Comparison of ENCODE assay signal across 8 mouse cellular contexts in the genomic region with DNA sequence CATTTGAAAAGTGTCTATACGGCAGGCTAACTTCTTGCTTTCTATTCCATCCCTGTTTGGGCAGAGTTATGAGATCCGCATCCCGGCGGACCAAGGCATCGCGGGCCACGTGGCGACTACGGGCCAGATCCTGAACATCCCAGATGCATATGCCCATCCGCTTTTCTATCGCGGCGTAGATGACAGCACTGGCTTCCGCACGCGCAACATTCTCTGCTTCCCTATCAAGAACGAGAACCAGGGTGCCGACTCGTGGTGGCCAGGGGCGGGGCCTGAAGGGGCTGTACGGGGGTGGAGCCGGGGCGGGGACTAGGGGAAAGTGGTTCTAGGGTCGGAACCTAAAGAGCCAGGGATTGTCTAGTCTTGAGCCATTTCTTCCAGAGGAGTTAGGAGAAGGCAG.
A peak's percentile ranks its signal among the peaks of the same experiment; 100 is the strongest.
DNase-seq lines count a peak whose midpoint lies in the region; ATAC-seq and TF ChIP-seq lines count a peak whose summit lies in the region.

No protein-coding gene starts in this region.

- peaks cover 53% of the 10 kb centered on the region for H3K27me3 ChIP-seq in heart, embryonic 14.5 days (ENCODE audit: control insufficient read depth, insufficient read depth, low read length)
- H3K27me3 ChIP-seq in heart, adult 2 months (ENCODE audit: control insufficient read depth, insufficient read depth, low read length): no peaks in the 10 kb centered on the region
- H3K27me3 ChIP-seq in limb, embryonic 15.5 days: peaks cover 27% of the 10 kb centered on the region

- no peak for DNase-seq in heart, adult 2 months
- DNase-seq in naive thymus-derived CD4-positive, alpha-beta T cell, adult 2 months (ENCODE audit: low read depth): peak; percentile 73
- no peak for DNase-seq in cerebellum, adult 8-10 months
- DNase-seq in layer of hippocampus, postnatal 25 days (ENCODE audit: extremely low spot score in 1 of 2, low spot score in 1 of 2): no peak

- peak overlapping the region; percentile 54 for H3K4me2 ChIP-seq in heart, embryonic 14.5 days (ENCODE audit: low read length)
- H3K4me2 ChIP-seq in limb, embryonic 15.5 days: peak overlapping the region; percentile 56

- H3K27ac ChIP-seq in heart, embryonic 14.5 days (replicated peaks in 1 of 2; ENCODE audit: control insufficient read depth in 1 of 2, insufficient read depth in 1 of 2, low read depth in 2 of 2, low read length in 2 of 2): no peak overlapping the region
- H3K27ac ChIP-seq in heart, adult 2 months: no peak overlapping the region
- no peak overlapping the region for H3K27ac ChIP-seq in limb, embryonic 15.5 days

- no peaks in the 10 kb centered on the region for H3K79me2 ChIP-seq in heart, adult 2 months (replicated peaks; ENCODE audit: control insufficient read depth, insufficient read depth, low read length)

- no peak for TF ChIP-seq EP300 in heart, adult 2 months (IDR thresholded peaks at IDR 0.05; ENCODE audit: insufficient read depth, low read depth, low read length)

- H3K4me1 ChIP-seq in heart, embryonic 14.5 days (ENCODE audit: control insufficient read depth in 2 of 2, insufficient read depth in 2 of 2, low read length in 2 of 2): peaks cover 0 to 3% of the 10 kb centered on the region in 2 experiments; a peak in 1 of 4 replicates
- peaks cover 5% of the 10 kb centered on the region; the same call in 1 of the 2 replicates for H3K4me1 ChIP-seq in heart, adult 2 months (ENCODE audit: control insufficient read depth, insufficient read depth, low read length)
- peaks cover 9% of the 10 kb centered on the region; the same call in 1 of the 2 replicates for H3K4me1 ChIP-seq in limb, embryonic 15.5 days

- intact Hi-C loops in heart, adult 2 months (cut with DNase I): no loop called here

- 7% methylated on average over 24 of the region's 24 CpGs for WGBS in heart, embryonic 14.5 days
- WGBS in heart, adult 2 months: 48% methylated on average over 24 of the region's 24 CpGs
- WGBS in limb, embryonic 15.5 days: 6% methylated on average over 24 of the region's 24 CpGs

- peak overlapping the region; percentile 20 to 25; a peak in 3 of 4 replicates for H3K4me3 ChIP-seq in heart, embryonic 14.5 days (ENCODE audit: control insufficient read depth in 1 of 2, insufficient read depth in 1 of 2, low read depth in 1 of 2, low read length in 2 of 2)
- no peak overlapping the region for H3K4me3 ChIP-seq in heart, adult 2 months
- peak overlapping the region; percentile 30 for H3K4me3 ChIP-seq in limb, embryonic 15.5 days

- no peak for ATAC-seq in heart, embryonic 14.5 days (ENCODE audit: insufficient number of reproducible peaks, insufficient read depth, low FRiP score, low read depth)
- ATAC-seq in activated CD4-positive, CD25-positive, alpha-beta regulatory T cell, adult 4 months: peak; percentile 48
- peak; percentile 74 for ATAC-seq in granulocyte monocyte progenitor cell, adult 5-6 weeks (replicated peaks; ENCODE audit: poor library complexity, severe bottlenecking)
- ATAC-seq in limb, embryonic 15.5 days (ENCODE audit: insufficient number of reproducible peaks, low FRiP score, low TSS enrichment, low read depth): no peak

- no peak for TF ChIP-seq POLR2A in heart, adult 2 months (IDR thresholded peaks at IDR 0.05; ENCODE audit: insufficient read depth, low read depth, low read length)

- H3K9me3 ChIP-seq in heart, embryonic 14.5 days (ENCODE audit: control insufficient read depth, low read length): no peaks in the 10 kb centered on the region
- no peaks in the 10 kb centered on the region for H3K9me3 ChIP-seq in limb, embryonic 15.5 days

- H3K36me3 ChIP-seq in heart, embryonic 14.5 days (ENCODE audit: control insufficient read depth, insufficient read depth, low read length): no peaks in the 10 kb centered on the region
- no peaks in the 10 kb centered on the region for H3K36me3 ChIP-seq in heart, adult 2 months (ENCODE audit: control insufficient read depth, insufficient read depth, low read length)
- H3K36me3 ChIP-seq in limb, embryonic 15.5 days: no peaks in the 10 kb centered on the region

- no peak for TF ChIP-seq CTCF in heart, adult 2 months (IDR thresholded peaks at IDR 0.05)

- 0 out of 2 replicates have a peak overlapping the region, but pooled peaks have one; percentile 12 for H3K9ac ChIP-seq in heart, embryonic 14.5 days (ENCODE audit: low read length)
- H3K9ac ChIP-seq in heart, adult 2 months (ENCODE audit: low read depth, low read length): no peak overlapping the region
- 0 out of 2 replicates have a peak overlapping the region, but pooled peaks have one; percentile 4 for H3K9ac ChIP-seq in limb, embryonic 15.5 days

Comparison
In these comparisons a context has a peak if more than half of its experiments do, and no peak if none do; other contexts are left out.
1. ATAC-seq: peak in activated CD4-positive, CD25-positive, alpha-beta regulatory T cell, adult 4 months (single experiment) and granulocyte monocyte progenitor cell, adult 5-6 weeks (single experiment); none in heart, embryonic 14.5 days (single experiment) and limb, embryonic 15.5 days (single experiment).